Comparison of ENCODE assay signal across 19 mouse cellular contexts in the genomic region with DNA sequence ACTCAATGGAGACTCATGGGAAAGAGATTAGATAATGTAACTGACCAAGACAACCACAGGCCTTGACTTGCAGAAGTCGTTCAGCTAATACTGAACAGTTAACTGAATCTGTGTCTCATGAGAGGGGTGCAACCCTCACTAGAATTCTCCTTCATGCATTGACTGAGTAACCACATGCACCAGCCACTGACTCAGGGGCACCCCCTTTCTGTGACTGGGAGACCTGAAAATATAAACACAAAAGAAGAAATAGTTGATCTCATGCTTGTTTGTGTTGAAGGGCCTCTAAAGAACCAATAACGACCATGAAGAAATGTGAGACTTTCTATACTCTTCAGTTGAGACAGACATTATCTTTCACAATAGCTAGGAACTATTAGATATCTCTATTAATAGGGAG. TPM values are rescaled to one million over a fixed set of nuclear protein-coding genes. Genes with fewer than 3 reads are reported as not detected.
DNase-seq lines count a peak whose midpoint lies in the region; ATAC-seq and TF ChIP-seq lines count a peak whose summit lies in the region.
"Had no signal": no experiment of that assay in that cellular context is flagged by ENCODE, and none has a peak within 500 bp of the region (broad histone marks: within the 10 kb centered on the region; RNA-seq: fewer than 3 reads in every experiment).

No protein-coding gene starts in this region.

- H3K9ac ChIP-seq in heart, postnatal 0 days (replicated peaks; ENCODE audit: low read depth, low read length) = no peak overlapping the region
- no peak overlapping the region for H3K9ac ChIP-seq in lung, embryonic 14.5 days
- H3K9ac ChIP-seq: embryonic facial prominence, embryonic 13.5 days; forebrain, embryonic 12.5 days; heart, embryonic 12.5 days; hindbrain, embryonic 12.5 days had no signal

- H3K9me3 ChIP-seq in heart, postnatal 0 days (replicated peaks; ENCODE audit: control insufficient read depth, low read length) = no peaks in the 10 kb centered on the region
- H3K9me3 ChIP-seq in lung, embryonic 14.5 days (ENCODE audit: low read depth, low read length) = no peaks in the 10 kb centered on the region
- H3K9me3 ChIP-seq: embryonic facial prominence, embryonic 13.5 days; forebrain, embryonic 12.5 days; hindbrain, embryonic 12.5 days had no signal

- 13% methylated on average over 2 of the region's 2 CpGs for WGBS in cerebellum, adult 2 months
- WGBS in heart, postnatal 0 days = 12% methylated on average over 2 of the region's 2 CpGs
- 31% methylated on average over 2 of the region's 2 CpGs for WGBS in lung, embryonic 14.5 days
- WGBS in lung, adult 2 months = 45% methylated on average over 2 of the region's 2 CpGs

- intact Hi-C loops in heart, postnatal 25 days (cut with DNase I) = no loop called here

- no peak for TF ChIP-seq POLR2A in cerebellum, adult 2 months (IDR thresholded peaks at IDR 0.05; ENCODE audit: borderline replicate concordance, insufficient read depth, low read length)
- TF ChIP-seq POLR2A in lung, adult 2 months (IDR thresholded peaks at IDR 0.05; ENCODE audit: borderline replicate concordance, extremely low read depth, low read depth, low read length) = no peak

- H3K27ac ChIP-seq in cerebellum, adult 2 months (ENCODE audit: insufficient read depth, low read length) = no peak overlapping the region
- H3K27ac ChIP-seq in heart, postnatal 0 days (ENCODE audit: low read depth) = no peak overlapping the region
- no peak overlapping the region for H3K27ac ChIP-seq in lung, embryonic 14.5 days (ENCODE audit: low read depth)
- H3K27ac ChIP-seq: embryonic facial prominence, embryonic 13.5 days; forebrain, embryonic 12.5 days; hindbrain, embryonic 12.5 days; hindbrain, postnatal 0 days had no signal

- no peak for DNase-seq in cerebellum, adult 2 months
- no peak for DNase-seq in cerebellum, postnatal 14 days
- no peak for DNase-seq in heart, postnatal 0 days (ENCODE audit: low spot score)
- no peak for DNase-seq in heart, postnatal 25 days (ENCODE audit: low spot score)
- DNase-seq in lung, embryonic 14.5 days = no peak
- no peak for DNase-seq in lung, adult 2 months
- DNase-seq in Patski (ENCODE audit: low read depth, low spot score) = no peak
- DNase-seq in left cerebral cortex, adult 18-20 months (ENCODE audit: low spot score in 2 of 2) = no peak
- DNase-seq: adrenal gland, adult 2 months; adrenal gland, postnatal 25 days; cerebellum, adult 8-10 months; cerebellum, postnatal 25 days; heart, adult 18-20 months; heart, postnatal 4 days had no signal

- in situ Hi-C loops in Patski (cut with MboI; ENCODE audit: low pct_unique_long_range_greater_than_20kb) = no loop called here

- no peaks in the 10 kb centered on the region for H3K4me1 ChIP-seq in cerebellum, adult 2 months (ENCODE audit: control insufficient read depth, insufficient read depth, low read length)
- no peaks in the 10 kb centered on the region for H3K4me1 ChIP-seq in heart, postnatal 0 days (ENCODE audit: control insufficient read depth, insufficient read depth)
- no peaks in the 10 kb centered on the region for H3K4me1 ChIP-seq in lung, embryonic 14.5 days (ENCODE audit: insufficient read depth)
- H3K4me1 ChIP-seq in lung, adult 2 months (ENCODE audit: control insufficient read depth, insufficient read depth, low read length) = no peaks in the 10 kb centered on the region
- H3K4me1 ChIP-seq: embryonic facial prominence, embryonic 13.5 days; forebrain, embryonic 12.5 days; hindbrain, embryonic 12.5 days had no signal

- peak; percentile 26; the same call in 1 of the 2 replicates for TF ChIP-seq CTCF in cerebellum, adult 2 months (IDR thresholded peaks at IDR 0.05; ENCODE audit: borderline replicate concordance, insufficient read depth, low read depth, low read length)
- TF ChIP-seq CTCF in heart, postnatal 0 days (IDR thresholded peaks at IDR 0.05; ENCODE audit: low read depth) = peak; percentile 37
- 0 out of 2 replicates have a peak, but pooled peaks have one; percentile 5 for TF ChIP-seq CTCF in lung, embryonic 14.5 days (IDR thresholded peaks at IDR 0.05; ENCODE audit: low read depth)
- no peak for TF ChIP-seq CTCF in lung, adult 2 months (IDR thresholded peaks at IDR 0.05; ENCODE audit: insufficient read depth, low read length)
- TF ChIP-seq CTCF in Patski (IDR thresholded peaks at IDR 0.05) = peak; percentile 29

- no peak overlapping the region for H3K4me2 ChIP-seq in heart, postnatal 0 days (ENCODE audit: low read depth, low read length)
- H3K4me2 ChIP-seq in lung, embryonic 14.5 days = no peak overlapping the region
- H3K4me2 ChIP-seq: embryonic facial prominence, embryonic 13.5 days; forebrain, embryonic 12.5 days; heart, embryonic 12.5 days; hindbrain, embryonic 12.5 days had no signal

- POLR2A ChIA-PET in Patski (lab: Charles Lee) = no interaction called here

- CTCF ChIA-PET in Patski (lab: Charles Lee) = interaction anchor here (1.0 to 2.5 kb wide), 4 partner anchors 9 to 16 kb away, joined by 3 to 7 read pairs (median 4); a partner anchor contains a TSS

- no peaks in the 10 kb centered on the region for H3K27me3 ChIP-seq in cerebellum, adult 2 months (ENCODE audit: control insufficient read depth, insufficient read depth, low read length)
- no peaks in the 10 kb centered on the region for H3K27me3 ChIP-seq in heart, postnatal 0 days (ENCODE audit: control insufficient read depth, insufficient read depth, low read length)
- no peaks in the 10 kb centered on the region for H3K27me3 ChIP-seq in lung, embryonic 14.5 days (ENCODE audit: insufficient read depth, low read length)
- peaks cover 13% of the 10 kb centered on the region for H3K27me3 ChIP-seq in Patski
- H3K27me3 ChIP-seq: embryonic facial prominence, embryonic 13.5 days; forebrain, embryonic 12.5 days; heart, embryonic 12.5 days; hindbrain, embryonic 12.5 days had no signal

- no peaks in the 10 kb centered on the region for H3K36me3 ChIP-seq in heart, postnatal 0 days (replicated peaks; ENCODE audit: control insufficient read depth, insufficient read depth, low read length)
- H3K36me3 ChIP-seq in lung, embryonic 14.5 days (ENCODE audit: insufficient read depth) = no peaks in the 10 kb centered on the region
- H3K36me3 ChIP-seq: embryonic facial prominence, embryonic 13.5 days; forebrain, embryonic 12.5 days; heart, embryonic 12.5 days; hindbrain, embryonic 12.5 days had no signal

- ATAC-seq in heart, postnatal 0 days (ENCODE audit: insufficient read depth, low read depth) = no peak
- no peak for ATAC-seq in lung, embryonic 14.5 days (ENCODE audit: insufficient read depth)
- ATAC-seq in Patski = no peak
- ATAC-seq: hindbrain, postnatal 0 days had no signal

- H3K4me3 ChIP-seq in cerebellum, adult 2 months (replicated peaks; ENCODE audit: insufficient read depth, low read depth, low read length) = no peak overlapping the region
- no peak overlapping the region for H3K4me3 ChIP-seq in heart, postnatal 0 days (ENCODE audit: low read depth, low read length)
- H3K4me3 ChIP-seq in lung, embryonic 14.5 days (ENCODE audit: low read depth, low read length) = no peak overlapping the region
- no peak overlapping the region for H3K4me3 ChIP-seq in lung, adult 2 months (replicated peaks; ENCODE audit: extremely low read depth, low read depth, low read length)
- H3K4me3 ChIP-seq: embryonic facial prominence, embryonic 13.5 days; forebrain, embryonic 12.5 days; heart, embryonic 12.5 days; hindbrain, embryonic 12.5 days had no signal

- no peak for TF ChIP-seq EP300 in heart, postnatal 0 days (IDR thresholded peaks at IDR 0.05; ENCODE audit: low read depth)

RNA-seq across cellular contexts. Expression of a gene that starts 10.9 kb away (rescaled TPM):
- 157 and 167 TPM in 2 replicates for polyA plus RNA-seq in cerebellum, adult 2 months (2012; rRNA removed)
- 3.9 and 11.6 TPM in 2 replicates for total RNA-seq in heart, postnatal 0 days (2014; rRNA removed; ENCODE audit: low replicate concordance)
- 6.5 and 7.0 TPM in 2 replicates for polyA plus RNA-seq in heart, postnatal 0 days (2015; fragmentation: Nextera tagmentation; extraction: Ambion mirVana)
- 10 to 100 TPM; 34.5 to 39.5 TPM for total RNA-seq in heart, postnatal 25 days (2021)
- polyA plus RNA-seq in lung, embryonic 14.5 days (2014; fragmentation: Nextera tagmentation; extraction: Ambion mirVana) = 0.66 and 0.89 TPM in 2 replicates
- polyA plus RNA-seq in lung, adult 2 months (2012; rRNA removed) = 1.1 and 1.2 TPM in 2 replicates
- polyA plus RNA-seq in Patski (2021) = 0.23 TPM
- 100 to 1,000 TPM; 521 to 526 TPM for total RNA-seq in left cerebral cortex, adult 18-20 months (2021)

Comparison
In these comparisons a context has a peak if more than half of its experiments do, and no peak if none do; other contexts are left out.
1. RNA of a gene that starts 10.9 kb away (polyA plus RNA-seq): 157 to 167 TPM in cerebellum, adult 2 months; 6.5 to 7.0 TPM in heart, postnatal 0 days, 1.1 to 1.2 TPM in lung, adult 2 months, 0.66 to 0.89 TPM in lung, embryonic 14.5 days and 0.23 TPM in Patski (single experiment); every median in the first group is over 10 times any median in the second.